Mouse (Mus musculus): ENCODE results near the gene Vamp8. TPM values are rescaled to one million over a fixed set of nuclear protein-coding genes. Genes with fewer than 3 reads are reported as not detected.

Vamp8 gene
- total and polyA plus RNA-seq, 2 experiments from 2014 or later, result 17.4 to 39.6 TPM

GRCm38 (mm10) chr6:72362132-72363028 lies 28.1 kb downstream of the Vamp8 start:
- under 1% methylated on average over 42 of the region's 42 CpGs for WGBS
- H3K9ac ChIP-seq (replicated peaks; ENCODE audit: low read length), result peak overlapping the region; percentile 70
- DNase-seq (ENCODE audit: low spot score) (peak; percentile 98), ATAC-seq (peak; percentile 99)
- peak overlapping the region; percentile 71 for H3K4me3 ChIP-seq (ENCODE audit: low read length)
- TF ChIP-seq CTCF (IDR thresholded peaks at IDR 0.05; ENCODE audit: low read depth), result peak; percentile 56
- H3K9me3 ChIP-seq (ENCODE audit: low read length), result no peaks in the 10 kb centered on the region
- H3K27ac ChIP-seq, result peak overlapping the region; percentile 75
- H3K4me2 ChIP-seq (ENCODE audit: low read depth, low read length), result peak overlapping the region; percentile 96
- peaks cover 9% of the 10 kb centered on the region for H3K4me1 ChIP-seq (ENCODE audit: insufficient read depth, low read length)
- H3K36me3 ChIP-seq (ENCODE audit: insufficient read depth, low read length), result peaks cover 13% of the 10 kb centered on the region
- H3K27me3 ChIP-seq (ENCODE audit: insufficient read depth, low read length), result no peaks in the 10 kb centered on the region

GRCm38 (mm10) chr6:72361121-72361551 lies 29.4 kb downstream of the Vamp8 start:
- H3K9me3 ChIP-seq (ENCODE audit: low read length), result no peaks in the 10 kb centered on the region
- DNase-seq (ENCODE audit: low spot score) (no peak), ATAC-seq (no peak)
- peak overlapping the region; percentile 71 for H3K4me3 ChIP-seq (ENCODE audit: low read length)
- peaks cover 13% of the 10 kb centered on the region for H3K4me1 ChIP-seq (ENCODE audit: insufficient read depth, low read length)
- H3K36me3 ChIP-seq (ENCODE audit: insufficient read depth, low read length), result peaks cover 13% of the 10 kb centered on the region
- H3K9ac ChIP-seq (replicated peaks; ENCODE audit: low read length), result peak overlapping the region; percentile 70
- H3K4me2 ChIP-seq (ENCODE audit: low read depth, low read length), result peak overlapping the region; percentile 96
- TF ChIP-seq CTCF (IDR thresholded peaks at IDR 0.05; ENCODE audit: low read depth), result no peak
- 66% methylated on average over 5 of the region's 5 CpGs for WGBS
- no peak overlapping the region for H3K27ac ChIP-seq
- no peaks in the 10 kb centered on the region for H3K27me3 ChIP-seq (ENCODE audit: insufficient read depth, low read length)

- Histone ChIP-seq H3K9me3 (ENCODE audit: low read length) (no peaks in the 10 kb centered on the region), H3K36me3 (ENCODE audit: insufficient read depth, low read length) (peaks cover 13% of the 10 kb centered on the region), H3K4me1 (ENCODE audit: insufficient read depth, low read length) (peaks cover 15% of the 10 kb centered on the region), H3K4me2 (ENCODE audit: low read depth, low read length) (no peak overlapping the region), H3K27me3 (ENCODE audit: insufficient read depth, low read length) (no peaks in the 10 kb centered on the region), H3K27ac (no peak overlapping the region), H3K9ac (replicated peaks; ENCODE audit: low read length) (no peak overlapping the region), H3K4me3 (ENCODE audit: low read length) (no peak overlapping the region)
- no peak for DNase-seq (ENCODE audit: low spot score)
- no peak for TF ChIP-seq CTCF (IDR thresholded peaks at IDR 0.05; ENCODE audit: low read depth)
- WGBS, result 50% methylated on average over 7 of the region's 7 CpGs
- no peak for ATAC-seq
Observed at GRCm38 (mm10) chr6:72360599-72360935, 29.9 kb downstream of the Vamp8 start.

- no peak for DNase-seq (ENCODE audit: low spot score)
- Histone ChIP-seq H3K36me3 (ENCODE audit: insufficient read depth, low read length) (peaks cover 13% of the 10 kb centered on the region), H3K4me2 (ENCODE audit: low read depth, low read length) (no peak overlapping the region), H3K9me3 (ENCODE audit: low read length) (no peaks in the 10 kb centered on the region), H3K9ac (replicated peaks; ENCODE audit: low read length) (no peak overlapping the region), H3K4me3 (ENCODE audit: low read length) (no peak overlapping the region), H3K4me1 (ENCODE audit: insufficient read depth, low read length) (peaks cover 15% of the 10 kb centered on the region), H3K27me3 (ENCODE audit: insufficient read depth, low read length) (no peaks in the 10 kb centered on the region), H3K27ac (no peak overlapping the region)
- WGBS, result 73% methylated on average over 11 of the region's 11 CpGs
- ATAC-seq, result no peak
- TF ChIP-seq CTCF (IDR thresholded peaks at IDR 0.05; ENCODE audit: low read depth), result no peak
Observed at GRCm38 (mm10) chr6:72359891-72360598, 30.5 kb downstream of the Vamp8 start.

- whole genome bisulfite sequencing, result 65% methylated on average over 2 of the region's 2 CpGs
- peaks cover 19% of the 10 kb centered on the region for H3K4me1 ChIP-seq (ENCODE audit: insufficient read depth, low read length)
Observed at GRCm38 (mm10) chr6:72359343-72359742, 31.2 kb downstream of the Vamp8 start.

GRCm38 (mm10) chr6:72358086-72358764 lies 32.3 kb downstream of the Vamp8 start:
- Histone ChIP-seq H3K9ac (replicated peaks; ENCODE audit: low read length) (no peak overlapping the region), H3K4me3 (ENCODE audit: low read length) (no peak overlapping the region), H3K27me3 (ENCODE audit: insufficient read depth, low read length) (no peaks in the 10 kb centered on the region), H3K4me1 (ENCODE audit: insufficient read depth, low read length) (peaks cover 19% of the 10 kb centered on the region), H3K4me2 (ENCODE audit: low read depth, low read length) (no peak overlapping the region), H3K27ac (no peak overlapping the region), H3K36me3 (ENCODE audit: insufficient read depth, low read length) (peaks cover 13% of the 10 kb centered on the region), H3K9me3 (ENCODE audit: low read length) (no peaks in the 10 kb centered on the region)
- ATAC-seq (no peak), DNase-seq (ENCODE audit: low spot score) (no peak)
- 91% methylated on average over 10 of the region's 10 CpGs for WGBS
- TF ChIP-seq CTCF (IDR thresholded peaks at IDR 0.05; ENCODE audit: low read depth), result no peak

More at GRCm38 (mm10) chr6:72359343-72359742, 31.2 kb downstream of the Vamp8 start:
- DNase-seq (ENCODE audit: low spot score) (no peak), ATAC-seq (no peak)
- Histone ChIP-seq H3K9ac (replicated peaks; ENCODE audit: low read length) (no peak overlapping the region), H3K4me3 (ENCODE audit: low read length) (no peak overlapping the region), H3K36me3 (ENCODE audit: insufficient read depth, low read length) (peaks cover 13% of the 10 kb centered on the region), H3K4me2 (ENCODE audit: low read depth, low read length) (no peak overlapping the region), H3K27me3 (ENCODE audit: insufficient read depth, low read length) (no peaks in the 10 kb centered on the region), H3K9me3 (ENCODE audit: low read length) (no peaks in the 10 kb centered on the region), H3K27ac (no peak overlapping the region)
- no peak for TF ChIP-seq CTCF (IDR thresholded peaks at IDR 0.05; ENCODE audit: low read depth)
